Mouse (Mus musculus): ENCODE measurements around the gene Rgma.

Rgma gene

DNA sequence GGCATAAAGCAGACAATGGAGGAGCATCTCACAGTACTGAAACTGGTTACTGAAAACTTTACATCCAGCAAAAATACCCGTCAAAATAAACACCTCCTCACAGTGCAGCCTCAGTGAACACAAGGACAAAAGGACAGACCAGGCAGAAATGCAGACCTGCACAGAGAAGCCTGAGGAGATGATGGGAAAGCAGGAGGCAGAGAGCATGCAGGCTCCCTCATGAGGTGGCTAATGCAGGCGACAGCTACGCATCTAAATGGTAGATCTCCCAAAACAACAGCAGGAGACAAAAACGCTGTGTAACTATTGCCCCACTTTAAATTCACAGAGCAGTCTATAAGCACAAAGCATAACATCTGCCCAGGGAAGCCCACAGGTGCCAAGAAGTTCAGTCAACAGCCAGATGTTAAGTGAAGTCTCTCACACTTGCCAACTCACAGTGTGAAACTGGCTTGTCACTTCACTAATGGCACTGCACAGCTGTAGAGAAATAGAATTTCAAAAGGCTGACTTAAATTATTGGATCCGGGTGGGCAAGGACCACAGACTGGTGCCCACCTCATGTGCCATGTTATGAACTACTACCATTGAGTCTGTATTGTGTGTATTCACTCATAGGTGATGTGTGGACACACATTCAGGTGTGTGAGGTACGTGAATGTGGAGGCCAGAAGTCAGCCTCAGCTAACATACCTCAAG, 58.5 kb downstream of the Rgma start:
- no peak for DNase-seq (ENCODE audit: low read depth, low spot score)

DNA sequence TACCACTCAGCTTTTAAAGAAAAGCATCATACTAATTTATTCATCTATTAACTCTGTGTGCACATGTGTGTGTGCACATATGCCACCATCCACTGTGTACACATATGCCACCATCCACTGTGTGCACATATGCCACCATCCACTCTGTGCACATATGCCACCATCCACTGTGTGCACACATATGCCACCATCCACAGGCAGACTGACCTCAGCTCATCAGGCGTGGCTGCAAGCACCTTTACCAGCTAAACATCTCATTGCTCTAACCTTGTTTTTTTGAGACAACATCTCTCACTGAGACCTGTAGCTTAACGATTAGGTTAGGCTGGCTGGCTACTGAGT, 59.0 kb downstream of the Rgma start:
- no peak for DNase-seq (ENCODE audit: low read depth, low spot score)

DNA sequence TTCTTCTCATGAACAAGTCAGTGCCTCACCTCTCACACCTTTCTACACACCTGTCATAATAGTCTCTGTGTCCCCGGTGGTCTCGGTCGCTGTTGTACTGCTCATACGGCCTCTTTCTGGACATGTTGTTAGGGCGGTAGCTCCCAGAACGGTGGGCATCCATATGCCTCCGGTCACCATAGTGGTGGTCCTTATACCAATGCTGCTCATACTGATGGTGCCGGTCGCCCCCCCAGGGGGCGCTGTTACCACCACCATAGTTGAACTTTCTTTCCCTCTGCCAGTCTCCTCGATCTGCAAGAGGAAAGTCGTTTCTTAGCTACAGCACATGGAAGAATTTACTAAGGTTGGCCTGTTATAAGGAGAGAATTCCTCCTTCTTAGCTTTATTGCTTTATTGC, 60.4 kb downstream of the Rgma start:
- DNase-seq (ENCODE audit: low read depth, low spot score): peak; percentile 45

DNA sequence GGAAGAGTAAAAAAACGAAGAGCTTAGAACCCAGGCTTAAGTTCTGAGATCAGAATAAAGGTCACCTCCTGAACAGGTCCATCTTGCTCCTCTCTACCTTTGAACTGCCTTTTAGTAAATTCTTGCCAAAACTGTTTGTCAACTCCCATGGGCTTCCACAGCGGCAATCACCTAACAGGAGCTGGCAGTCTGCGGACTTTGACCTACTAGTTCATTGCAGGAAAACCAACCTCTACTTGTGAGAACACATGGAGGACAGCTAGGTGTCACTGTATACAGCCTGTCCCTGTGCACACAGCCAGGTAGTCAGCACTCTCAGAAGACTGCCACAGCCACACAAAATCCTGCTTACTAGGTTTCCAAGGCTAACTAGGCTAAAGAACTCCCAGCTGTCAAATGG, 66.5 kb downstream of the Rgma start:
- no peak for DNase-seq (ENCODE audit: low read depth, low spot score)

DNA sequence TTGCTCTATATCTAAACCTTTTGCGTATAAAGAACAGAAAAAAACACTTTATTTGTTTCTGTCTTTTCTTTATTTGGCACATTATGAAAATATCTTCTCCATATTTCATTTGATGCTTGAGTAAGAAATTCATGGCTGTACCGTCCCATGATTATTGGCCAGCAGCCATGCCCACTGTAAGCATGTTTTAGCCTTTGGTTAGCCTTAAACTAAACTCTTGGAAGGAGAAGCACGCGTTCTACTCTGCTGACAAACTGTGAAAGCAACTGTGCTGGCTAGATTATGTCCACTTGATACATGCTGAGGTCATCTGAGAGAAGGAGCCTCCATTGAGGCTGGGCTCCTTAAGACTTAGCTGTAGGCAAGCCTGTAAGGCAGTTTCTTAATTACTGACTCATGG, 66.9 kb downstream of the Rgma start:
- no peak for DNase-seq (ENCODE audit: low read depth, low spot score)

DNA sequence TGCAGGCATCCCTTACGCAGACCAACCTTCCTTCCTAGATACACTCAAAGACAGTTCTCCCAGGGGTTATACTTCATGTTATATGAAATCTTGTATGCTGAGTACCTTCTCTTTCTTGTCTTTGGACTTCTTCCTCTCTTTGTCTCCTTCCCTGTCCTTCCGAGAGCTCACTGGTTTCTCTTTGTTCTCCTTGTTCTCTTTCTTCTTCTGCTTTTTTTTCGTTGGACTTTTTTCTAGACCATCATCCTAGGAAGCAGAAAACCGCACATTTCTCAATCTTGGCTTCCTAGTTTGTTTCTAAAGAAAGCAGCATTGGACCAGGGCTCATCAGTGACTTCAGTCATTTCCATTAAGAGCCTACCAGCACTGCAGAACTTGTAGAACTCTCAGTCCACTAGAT, 76.3 kb downstream of the Rgma start:
- DNase-seq (ENCODE audit: low read depth, low spot score): no peak

DNA sequence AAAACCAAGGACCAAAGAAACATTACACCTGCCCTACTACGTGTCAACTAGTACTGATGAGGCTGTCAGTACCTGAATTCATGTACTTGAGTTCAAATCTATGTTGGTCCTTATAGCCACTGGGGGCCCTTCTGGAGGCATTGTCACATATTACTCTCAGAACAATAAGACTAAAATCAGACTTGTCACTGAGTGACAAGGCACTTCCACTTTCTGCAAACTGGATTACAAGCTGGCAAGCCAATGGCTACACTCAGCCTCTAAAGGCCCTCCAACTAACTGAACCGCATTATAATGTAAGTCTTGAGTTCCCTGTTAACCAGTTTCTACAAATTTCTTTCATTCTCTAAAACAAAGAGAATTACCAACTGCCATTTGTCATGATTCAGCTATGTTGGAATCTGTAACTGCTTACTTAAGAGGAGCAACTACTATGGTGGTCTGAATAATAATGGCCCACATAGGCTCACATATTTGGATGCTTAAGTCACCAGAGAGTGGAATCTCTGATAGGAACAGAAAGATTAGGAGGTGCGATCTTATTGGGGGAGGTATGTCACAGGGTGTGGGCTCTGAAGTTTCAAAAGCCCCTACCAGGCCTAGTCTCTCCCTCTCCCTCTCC, 77.0 kb downstream of the Rgma start:
- no peak for DNase-seq (ENCODE audit: low read depth, low spot score)

DNA sequence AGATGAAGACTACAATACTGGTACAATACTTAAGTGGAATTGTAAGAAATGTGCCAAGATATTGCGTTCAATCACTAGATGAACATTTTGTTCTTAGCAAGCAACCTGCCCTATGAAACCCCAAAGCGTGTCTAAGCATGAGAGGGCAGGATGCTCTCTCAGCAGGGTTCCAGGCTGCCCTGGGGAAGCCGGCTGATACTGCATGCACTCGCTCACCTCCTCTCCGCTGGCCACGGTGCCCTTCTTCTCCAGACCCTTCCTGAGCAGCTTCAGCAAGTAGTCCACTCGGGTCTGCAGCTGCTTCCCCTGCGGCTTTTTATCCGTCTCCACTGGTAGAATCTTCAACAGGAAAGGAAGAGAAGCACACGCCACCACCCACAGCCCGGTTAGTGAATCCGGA, 78.8 kb downstream of the Rgma start:
- DNase-seq (ENCODE audit: low read depth, low spot score): no peak

DNA sequence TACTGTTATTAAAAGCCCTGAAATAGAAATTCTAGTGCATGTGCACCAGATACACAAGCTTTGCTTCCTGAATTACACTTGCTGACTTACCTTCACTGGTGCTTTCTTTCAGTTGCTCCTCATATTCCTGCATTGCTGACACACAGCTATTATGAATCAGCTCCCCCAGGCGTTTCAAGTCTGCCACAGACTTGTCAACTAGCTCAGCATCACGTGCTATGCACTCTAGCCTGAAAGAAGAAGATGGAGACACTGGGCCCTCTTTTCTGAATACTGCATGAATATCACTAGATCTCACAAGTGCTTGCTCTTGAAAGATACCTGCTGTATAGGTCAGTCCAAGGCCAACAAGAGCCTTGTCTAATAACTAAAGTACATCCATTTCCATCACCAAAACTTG, 88.2 kb downstream of the Rgma start:
- DNase-seq (ENCODE audit: low read depth, low spot score): no peak

DNA sequence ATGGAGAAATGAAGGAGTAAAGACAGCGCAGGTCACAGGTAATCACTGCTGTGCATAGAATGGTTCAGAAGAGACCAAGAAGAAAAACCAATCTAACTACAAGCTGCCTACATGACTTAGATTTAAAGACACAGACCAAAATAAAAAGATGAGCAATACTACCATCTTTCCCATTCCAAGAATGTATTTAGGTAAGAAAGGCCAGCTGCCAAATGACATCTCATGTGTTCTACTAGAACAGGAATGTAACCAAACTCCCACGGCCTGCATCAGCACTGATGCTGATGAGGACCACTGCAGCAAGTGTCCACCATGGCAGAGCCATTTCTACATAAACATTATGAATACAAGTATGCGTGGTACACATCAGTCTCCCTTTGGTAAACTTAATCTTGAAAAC, 92.4 kb downstream of the Rgma start:
- DNase-seq (ENCODE audit: low read depth, low spot score): no peak

Data from ES-CJ7 (cell line).